Mouse (Mus musculus): ENCODE measurements around the gene Slc39a9. TPM values are rescaled to one million over a fixed set of nuclear protein-coding genes. Genes with fewer than 3 reads are reported as not detected.

Slc39a9 gene
- polyA plus RNA-seq, 2 experiments from 2014 or later: 20.6 to 32.1 TPM

- ATAC-seq: no peak
Observed at GRCm38 (mm10) chr12:80720507-80720906, 76.8 kb downstream of the Slc39a9 start.

- no peak for ATAC-seq
Observed at GRCm38 (mm10) chr12:80721458-80721857, 77.8 kb downstream of the Slc39a9 start.

GRCm38 (mm10) chr12:80724853-80725559 lies 81.3 kb downstream of the Slc39a9 start:
- ATAC-seq: peak; percentile 58

GRCm38 (mm10) chr12:80728207-80728606 lies 84.5 kb downstream of the Slc39a9 start:
- ATAC-seq: no peak

GRCm38 (mm10) chr12:80728814-80729213 lies 85.1 kb downstream of the Slc39a9 start:
- ATAC-seq: no peak

GRCm38 (mm10) chr12:80729758-80730530 lies 86.3 kb downstream of the Slc39a9 start:
- ATAC-seq: no peak

GRCm38 (mm10) chr12:80730567-80730966 lies 86.9 kb downstream of the Slc39a9 start:
- ATAC-seq: no peak

Other genes with a start within 250 kb of the Slc39a9 start
- gene Dcaf5, start 207.3 kb upstream of the Slc39a9 start, polyA plus RNA-seq (2017; shearing (Covaris generic)): 10 to 100 TPM; 14.9 to 18.2 TPM
- gene Exd2, start 180.8 kb upstream of the Slc39a9 start, polyA plus RNA-seq (2017; shearing (Covaris generic)): 10 to 100 TPM; 17.7 to 35.3 TPM
- gene Galnt16, start 125.6 kb upstream of the Slc39a9 start, polyA plus RNA-seq (2017; shearing (Covaris generic)): 1 to 10 TPM in 1 of 2 experiments, not detected in 1; 1.2 TPM
- 100 to 1,000 TPM; 129 to 141 TPM for gene Erh, start 458 bp downstream of the Slc39a9 start, polyA plus RNA-seq (2017; shearing (Covaris generic))
- under 1 TPM; 0.28 to 0.90 TPM for gene Plekhd1, start 48.7 kb downstream of the Slc39a9 start, polyA plus RNA-seq (2017; shearing (Covaris generic))
- gene Ccdc177, start 116.8 kb downstream of the Slc39a9 start, polyA plus RNA-seq (2017; shearing (Covaris generic)): not detected
- 10 to 100 TPM; 23.1 to 29.8 TPM for gene Susd6, start 146.6 kb downstream of the Slc39a9 start, polyA plus RNA-seq (2017; shearing (Covaris generic))

Data from CD4-positive, CD25-positive, alpha-beta regulatory T cell, adult 4 months (primary cell).